Mouse (Mus musculus) brain, embryonic 14.5 days (tissue): Measurements from ENCODE around the gene Tbc1d10b. TPM values are rescaled to one million over a fixed set of nuclear protein-coding genes. Genes with fewer than 3 reads are reported as not detected.

ENCODE experiments used
- DNase-seq: peaks from one replicate; pipeline ENCODE4 v3.0.0-alpha.2; 2011; ENCODE audit warnings: low read depth
- CTCF ChIP-seq: fragments of 200-500 bp; IDR thresholded peaks from 2 replicates; pipeline ENCODE4 v1.5.1; 2012; ENCODE audit warnings: inconsistent platforms, mild to moderate bottlenecking, moderate library complexity, borderline replicate concordance; ENCODE audit not compliant: insufficient read depth, insufficient read length; ENCODE audit errors: extremely low read depth
- POLR2A ChIP-seq: fragments of 200-500 bp; IDR thresholded peaks from 2 replicates; pipeline ENCODE4 v1.6.1; 2012; ENCODE audit warnings: mild to moderate bottlenecking, inconsistent platforms, borderline replicate concordance; ENCODE audit not compliant: poor library complexity, insufficient read depth, insufficient read length, severe bottlenecking; ENCODE audit errors: extremely low read depth
- polyA plus RNA-seq: library from polyadenylated mRNA; depleted of rRNA; stranded (reverse); fragments of >200 nt; gene quantifications from 2 replicates; pipeline ENCODE4 v1.2.3, GENCODE M21; 2012

Tbc1d10b gene
- polyA plus RNA-seq, 1 experiment, result 66.1 TPM

- no peak for DNase-seq
- TF ChIP-seq CTCF (no peak), POLR2A (no peak)
Measured at GRCm38 (mm10) chr7:127223106-127223505, 14.8 kb upstream of the Tbc1d10b start.

DNA sequence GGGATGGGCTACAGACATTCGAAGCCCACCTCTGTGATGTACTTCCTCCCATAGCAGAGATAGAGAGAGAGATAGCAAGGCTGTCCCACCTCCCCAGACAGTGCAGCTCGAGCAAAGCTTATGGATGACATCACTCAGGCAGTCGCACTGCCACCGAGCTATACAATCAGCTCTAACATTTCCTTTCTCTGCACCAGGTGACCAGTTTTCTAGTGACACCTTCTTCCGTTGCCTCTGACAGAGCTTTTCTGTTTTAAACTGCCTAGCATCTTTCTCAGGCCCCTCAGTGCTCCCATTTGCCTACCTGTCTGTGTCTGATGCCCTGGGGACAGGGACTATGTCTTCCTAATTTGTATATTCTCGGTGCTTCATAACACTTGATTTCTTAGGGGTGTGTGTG, 12.2 kb upstream of the Tbc1d10b start:
- DNase-seq, result no peak
- TF ChIP-seq CTCF, result no peak
- TF ChIP-seq POLR2A, result no peak

GRCm38 (mm10) chr7:127218670-127219069, 10.4 kb upstream of the Tbc1d10b start:
- TF ChIP-seq POLR2A (no peak), CTCF (no peak)

GRCm38 (mm10) chr7:127217901-127218642, 9.8 kb upstream of the Tbc1d10b start:
- no peak for DNase-seq
- TF ChIP-seq POLR2A (no peak), CTCF (no peak)

More at GRCm38 (mm10) chr7:127218670-127219069, 10.4 kb upstream of the Tbc1d10b start:
- DNase-seq, result no peak

GRCm38 (mm10) chr7:127217475-127217874, 9.2 kb upstream of the Tbc1d10b start:
- DNase-seq, result no peak
- TF ChIP-seq CTCF, result no peak
- TF ChIP-seq POLR2A, result no peak

DNA sequence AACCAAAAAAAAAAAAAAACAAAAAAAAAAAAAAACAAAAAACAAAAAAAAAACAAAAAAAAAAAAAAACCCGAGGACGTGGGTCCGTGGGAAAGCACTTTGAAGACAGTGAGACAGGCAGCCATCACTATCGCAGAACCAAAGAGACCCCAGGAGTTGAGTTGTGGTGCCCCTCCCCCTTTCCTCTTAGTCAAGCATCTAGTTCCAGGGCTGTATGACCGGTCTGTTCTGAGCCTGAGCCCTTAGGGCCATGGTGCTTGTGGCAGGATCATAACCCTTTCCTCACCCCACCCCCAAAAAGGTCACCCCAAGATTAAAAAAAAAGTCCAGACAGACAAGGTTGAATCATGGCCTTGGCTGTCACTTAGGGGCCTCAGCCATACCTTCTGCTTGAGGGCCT, 8.0 kb upstream of the Tbc1d10b start:
- no peak for DNase-seq

GRCm38 (mm10) chr7:127214981-127215871, 7.0 kb upstream of the Tbc1d10b start:
- DNase-seq, result peak; percentile 69
- TF ChIP-seq POLR2A (no peak), CTCF (peak; percentile 88)

More for the DNA sequence above, 8.0 kb upstream of the Tbc1d10b start:
- TF ChIP-seq POLR2A (no peak), CTCF (no peak)

GRCm38 (mm10) chr7:127214521-127214920, 6.3 kb upstream of the Tbc1d10b start:
- TF ChIP-seq CTCF, result no peak
- no peak for DNase-seq

GRCm38 (mm10) chr7:127213930-127214329, 5.7 kb upstream of the Tbc1d10b start:
- TF ChIP-seq CTCF (no peak), POLR2A (no peak)
- no peak for DNase-seq

DNA sequence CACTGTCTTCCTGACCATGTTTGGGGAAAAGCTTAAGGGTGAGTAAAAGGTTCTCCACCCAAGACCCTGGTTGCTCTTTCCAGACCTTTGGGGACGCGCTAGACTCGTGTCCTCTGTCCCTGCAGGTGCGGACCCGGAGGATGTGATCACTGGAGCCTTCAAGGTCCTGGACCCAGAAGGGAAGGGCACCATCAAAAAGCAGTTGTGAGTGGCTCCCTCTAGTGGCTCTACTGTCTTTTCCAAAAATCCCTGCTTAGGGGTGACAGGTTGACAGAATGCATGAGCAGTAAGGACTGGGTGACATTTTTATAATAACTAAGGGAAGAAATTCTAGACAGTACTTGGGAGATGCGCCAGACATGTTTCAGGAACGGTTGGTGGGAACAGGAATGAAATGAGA, 5.2 kb upstream of the Tbc1d10b start:
- DNase-seq, result peak; percentile 22
- TF ChIP-seq POLR2A (no peak), CTCF (peak; percentile 69; the same call in 1 of the 2 replicates)

DNA sequence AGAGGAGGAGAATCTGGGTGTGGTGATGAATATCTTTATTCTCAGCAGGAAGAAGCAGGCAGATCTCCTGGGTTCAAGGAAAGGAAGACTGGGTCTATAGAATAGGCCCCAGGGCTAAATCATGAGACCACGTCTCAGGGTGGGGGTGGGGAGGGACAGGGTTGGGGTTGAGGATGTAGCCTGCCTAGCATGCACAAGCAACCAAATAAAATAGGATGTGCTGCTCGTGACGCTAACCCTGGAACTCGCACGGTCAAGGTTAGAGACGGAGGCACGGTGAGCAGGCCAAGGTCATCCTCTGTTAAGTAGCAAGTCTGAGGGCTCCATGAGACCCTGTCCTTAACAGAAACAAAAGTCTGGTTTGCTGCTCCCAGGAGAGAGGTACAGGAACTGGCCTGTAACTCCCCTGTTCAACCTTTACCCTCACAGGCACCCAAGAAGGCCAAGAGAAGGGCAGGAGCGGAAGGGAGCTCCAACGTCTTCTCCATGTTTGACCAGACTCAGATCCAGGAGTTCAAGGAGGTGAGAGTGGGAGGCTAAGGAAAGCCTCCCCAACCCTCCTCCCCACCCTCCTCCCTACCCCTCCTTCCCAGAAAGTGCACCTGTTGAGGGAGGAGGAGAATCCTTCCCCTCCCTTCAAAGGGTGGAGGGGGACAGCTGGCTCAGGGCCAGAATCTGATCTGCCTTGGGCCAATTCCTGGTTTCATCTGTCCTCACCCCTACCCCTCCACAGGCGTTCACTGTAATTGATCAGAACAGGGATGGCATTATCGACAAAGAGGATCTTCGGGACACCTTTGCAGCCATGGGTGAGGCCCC, 4.4 kb upstream of the Tbc1d10b start:
- TF ChIP-seq CTCF (no peak), POLR2A (no peak)
- no peak for DNase-seq

DNA sequence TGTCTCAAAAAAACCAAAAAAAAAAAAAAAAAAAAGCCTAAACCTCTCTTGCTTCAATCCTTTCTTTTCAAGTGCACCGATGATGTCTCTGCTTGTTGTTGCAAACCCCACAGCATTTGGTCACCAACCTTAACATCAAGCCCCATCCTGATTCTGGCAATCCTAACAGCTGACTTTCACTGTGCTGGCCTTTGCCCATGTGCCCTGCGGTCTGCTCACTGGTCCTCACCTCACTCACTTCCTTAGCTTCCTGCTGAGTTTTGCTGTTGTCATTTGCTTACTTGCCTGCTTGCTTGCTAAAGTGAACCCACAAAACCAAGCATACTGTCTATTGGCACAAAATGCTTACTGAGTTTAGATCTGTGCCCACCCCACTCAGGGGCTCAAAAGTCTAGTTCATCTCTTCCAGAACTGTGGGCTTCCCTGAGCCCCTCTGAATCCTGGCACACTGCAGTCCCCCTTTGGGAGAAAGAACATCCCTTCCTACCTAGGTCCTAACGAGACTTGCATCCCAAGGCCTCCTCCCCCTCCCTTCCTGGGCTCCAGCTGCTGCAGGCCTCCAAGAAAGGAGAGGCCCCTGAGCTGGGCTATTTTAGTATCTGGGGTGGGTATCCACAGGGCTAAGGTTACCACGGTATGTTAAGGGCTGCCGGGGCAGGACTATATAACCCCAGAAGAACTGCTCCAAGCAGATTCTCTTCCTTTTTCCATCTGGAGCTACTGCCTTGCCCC, 2.9 kb upstream of the Tbc1d10b start:
- DNase-seq, result no peak
- TF ChIP-seq CTCF, result no peak
- TF ChIP-seq POLR2A, result no peak
